Mouse (Mus musculus) hindbrain, embryonic 16.5 days (tissue): ENCODE measurements around the gene Drc3. TPM values are rescaled to one million over a fixed set of nuclear protein-coding genes. Genes with fewer than 3 reads are reported as not detected.
"Not testable (repeated sequence)": the region's sequence is repeated elsewhere in the genome, so short reads cannot be mapped to it uniquely, and the experiment has no call there.

ENCODE experiments used
- ATAC-seq: fragments of 200-750 bp; cut with Nextera tagmentation; 2 replicates; pipeline ENCODE4 v1.8.0; 2017; ENCODE audit warnings: moderate TSS enrichment, moderate library complexity
- H3K27ac ChIP-seq: fragments of 300-500 bp; sonication (generic); 2 replicates; pipeline ENCODE4 v1.5.1; 2014; ENCODE audit warnings: low read depth, mild to moderate bottlenecking, control low read depth, low read length, moderate library complexity
- H3K27me3 ChIP-seq: fragments of 300-500 bp; sonication (generic); replicated peaks from 2 replicates; pipeline ENCODE4 v1.6.1; 2014; ENCODE audit warnings: low read length; ENCODE audit not compliant: control insufficient read depth, insufficient read depth
- H3K36me3 ChIP-seq: fragments of 300-500 bp; sonication (generic); 2 replicates; pipeline ENCODE4 v1.6.1; 2014; ENCODE audit warnings: mild to moderate bottlenecking, low read length, moderate library complexity, mixed read lengths; ENCODE audit not compliant: control insufficient read depth, insufficient read depth
- H3K4me1 ChIP-seq: fragments of 300-500 bp; sonication (generic); 2 replicates; pipeline ENCODE4 v1.6.1; 2014; ENCODE audit warnings: low read depth, low read length; ENCODE audit not compliant: control insufficient read depth, insufficient read depth
- H3K4me2 ChIP-seq: fragments of 300-500 bp; sonication (generic); 2 replicates; pipeline ENCODE4 v1.6.1; 2014; ENCODE audit warnings: mild to moderate bottlenecking, low read length, control low read depth, moderate library complexity
- H3K4me3 ChIP-seq: fragments of 300-500 bp; sonication (generic); 2 replicates; pipeline ENCODE4 v1.5.1; 2014; ENCODE audit warnings: mild to moderate bottlenecking, low read length, control low read depth, moderate library complexity
- H3K9ac ChIP-seq: fragments of 300-500 bp; sonication (generic); 2 replicates; pipeline ENCODE4 v1.6.1; 2014; ENCODE audit warnings: low read depth, mild to moderate bottlenecking, control low read depth, low read length, moderate library complexity
- H3K9me3 ChIP-seq: fragments of 300-500 bp; sonication (generic); 2 replicates; pipeline ENCODE4 v1.6.1; 2014; ENCODE audit warnings: mild to moderate bottlenecking, low read length, moderate library complexity; ENCODE audit not compliant: control insufficient read depth
- WGBS: fragments of 180-500 bp; shearing (Covaris S2); extraction: QIAGEN DNeasy Blood & Tissue Kit; methylation state at CpG from one replicate; pipeline ENCODE4 v1.1.7; 2014; 5-methylcytosine and 5-hydroxymethylcytosine counted together
- polyA plus RNA-seq: library from polyadenylated mRNA; unstranded; fragments of >200 nt; fragmentation: Nextera tagmentation; extraction: Ambion mirVana; gene quantifications from 2 replicates; pipeline ENCODE4 v1.2.1, GENCODE M21; 2015

Gene Drc3
- polyA plus RNA-seq, 1 experiment from 2014 or later = 6.0 TPM

- no peak for ATAC-seq
- H3K27me3 ChIP-seq = no peaks in the 10 kb centered on the region
- WGBS = 68% methylated on average over 5 of the region's 6 CpGs
Observed at GRCm38 (mm10) chr11:60422046-60422668, 69.0 kb downstream of the Drc3 start.

GRCm38 (mm10) chr11:60423006-60423405, 69.9 kb downstream of the Drc3 start:
- Histone ChIP-seq H3K27me3 (no peaks in the 10 kb centered on the region), H3K4me3 (no peak overlapping the region), H3K9me3 (no peaks in the 10 kb centered on the region), H3K4me1 (peaks cover 11% of the 10 kb centered on the region), H3K27ac (no peak overlapping the region), H3K36me3 (peaks cover 1% of the 10 kb centered on the region; the same call in 1 of the 2 replicates), H3K9ac (no peak overlapping the region), H3K4me2 (no peak overlapping the region)
- 44% methylated on average over 1 of the region's 1 CpGs for WGBS
- ATAC-seq = no peak

More at GRCm38 (mm10) chr11:60422046-60422668, 69.0 kb downstream of the Drc3 start:
- Histone ChIP-seq H3K4me3 (no peak overlapping the region), H3K4me2 (no peak overlapping the region), H3K9ac (no peak overlapping the region), H3K4me1 (peaks cover 11% of the 10 kb centered on the region), H3K9me3 (no peaks in the 10 kb centered on the region), H3K36me3 (no peaks in the 10 kb centered on the region; the same call in 1 of the 2 replicates), H3K27ac (no peak overlapping the region)

GRCm38 (mm10) chr11:60426417-60426816, 73.3 kb downstream of the Drc3 start:
- ATAC-seq = no peak
- H3K9ac ChIP-seq = no peak overlapping the region
- H3K36me3 ChIP-seq = peaks cover 4% of the 10 kb centered on the region
- 93% methylated on average over 1 of the region's 1 CpGs for WGBS
- no peak overlapping the region for H3K4me3 ChIP-seq
- no peak overlapping the region for H3K27ac ChIP-seq
- H3K27me3 ChIP-seq = no peaks in the 10 kb centered on the region
- H3K4me1 ChIP-seq = no peaks in the 10 kb centered on the region
- H3K4me2 ChIP-seq = no peak overlapping the region
- H3K9me3 ChIP-seq = no peaks in the 10 kb centered on the region

- WGBS = 91% methylated on average over 3 of the region's 3 CpGs
- no peak overlapping the region for H3K4me2 ChIP-seq
- no peak for ATAC-seq
- H3K27ac ChIP-seq = no peak overlapping the region
- H3K4me3 ChIP-seq = no peak overlapping the region
- peaks cover 10% of the 10 kb centered on the region for H3K36me3 ChIP-seq
- H3K4me1 ChIP-seq = no peaks in the 10 kb centered on the region
- H3K9me3 ChIP-seq = no peaks in the 10 kb centered on the region
- no peaks in the 10 kb centered on the region for H3K27me3 ChIP-seq
- no peak overlapping the region for H3K9ac ChIP-seq
Observed at GRCm38 (mm10) chr11:60427628-60428027, 74.5 kb downstream of the Drc3 start.

GRCm38 (mm10) chr11:60433501-60433900, 80.4 kb downstream of the Drc3 start:
- H3K36me3 ChIP-seq = peaks cover 28% of the 10 kb centered on the region
- ATAC-seq = no peak
- no peak overlapping the region for H3K4me3 ChIP-seq

GRCm38 (mm10) chr11:60435133-60435532, 82.0 kb downstream of the Drc3 start:
- 96% methylated on average over 1 of the region's 1 CpGs for WGBS
- Histone ChIP-seq H3K27me3 (no peaks in the 10 kb centered on the region), H3K4me2 (no peak overlapping the region), H3K4me1 (no peaks in the 10 kb centered on the region), H3K4me3 (no peak overlapping the region), H3K9me3 (no peaks in the 10 kb centered on the region), H3K36me3 (peaks cover 28% of the 10 kb centered on the region), H3K9ac (no peak overlapping the region), H3K27ac (no peak overlapping the region)
- ATAC-seq = no peak

More at GRCm38 (mm10) chr11:60433501-60433900, 80.4 kb downstream of the Drc3 start:
- no peak overlapping the region for H3K27ac ChIP-seq
- H3K4me2 ChIP-seq = no peak overlapping the region
- H3K27me3 ChIP-seq = no peaks in the 10 kb centered on the region
- H3K9me3 ChIP-seq = no peaks in the 10 kb centered on the region
- H3K9ac ChIP-seq = no peak overlapping the region
- no peaks in the 10 kb centered on the region for H3K4me1 ChIP-seq

GRCm38 (mm10) chr11:60436618-60437017, 83.5 kb downstream of the Drc3 start:
- no peak overlapping the region for H3K4me2 ChIP-seq
- no peaks in the 10 kb centered on the region for H3K27me3 ChIP-seq
- H3K36me3 ChIP-seq = peaks cover 32% of the 10 kb centered on the region
- H3K4me3 ChIP-seq = no peak overlapping the region
- H3K9me3 ChIP-seq = no peaks in the 10 kb centered on the region
- no peak for ATAC-seq
- 97% methylated on average over 3 of the region's 3 CpGs for WGBS
- no peaks in the 10 kb centered on the region for H3K4me1 ChIP-seq
- H3K27ac ChIP-seq = no peak overlapping the region
- no peak overlapping the region for H3K9ac ChIP-seq

- H3K4me3 ChIP-seq, H3K9me3 ChIP-seq, H3K4me2 ChIP-seq, H3K4me1 ChIP-seq, H3K27ac ChIP-seq, H3K27me3 ChIP-seq, ATAC-seq, H3K9ac ChIP-seq: not testable (repeated sequence)
- 21% methylated on average over 1 of the region's 1 CpGs for WGBS
- H3K36me3 ChIP-seq = peaks cover 33% of the 10 kb centered on the region
Observed at GRCm38 (mm10) chr11:60439621-60440020, 86.5 kb downstream of the Drc3 start.

- Histone ChIP-seq H3K27me3 (no peaks in the 10 kb centered on the region), H3K9ac (no peak overlapping the region), H3K36me3 (peaks cover 28% of the 10 kb centered on the region), H3K9me3 (no peaks in the 10 kb centered on the region), H3K27ac (no peak overlapping the region), H3K4me3 (no peak overlapping the region), H3K4me1 (no peaks in the 10 kb centered on the region), H3K4me2 (no peak overlapping the region)
- ATAC-seq = no peak
- whole genome bisulfite sequencing = 39% methylated on average over 7 of the region's 7 CpGs
Observed at GRCm38 (mm10) chr11:60440176-60440575, 87.0 kb downstream of the Drc3 start.
